Mouse (Mus musculus) thymus, adult 2 months (tissue): ENCODE measurements around the gene Edar.

ENCODE experiments used
- CTCF ChIP-seq: fragments of 200-500 bp; IDR thresholded peaks from 2 replicates; pipeline ENCODE4 v1.5.1; 2012; ENCODE audit warnings: mild to moderate bottlenecking, control low read depth, low read length, moderate library complexity, borderline replicate concordance; ENCODE audit not compliant: control insufficient read depth, poor library complexity, insufficient read depth; ENCODE audit errors: extremely low read depth
- POLR2A ChIP-seq: fragments of 200-500 bp; IDR thresholded peaks from 2 replicates; pipeline ENCODE4 v1.6.1; 2012; ENCODE audit warnings: mild to moderate bottlenecking, low read length, control low read depth, moderate library complexity; ENCODE audit not compliant: control insufficient read depth, poor library complexity, insufficient read depth; ENCODE audit errors: extremely low read depth

DNA sequence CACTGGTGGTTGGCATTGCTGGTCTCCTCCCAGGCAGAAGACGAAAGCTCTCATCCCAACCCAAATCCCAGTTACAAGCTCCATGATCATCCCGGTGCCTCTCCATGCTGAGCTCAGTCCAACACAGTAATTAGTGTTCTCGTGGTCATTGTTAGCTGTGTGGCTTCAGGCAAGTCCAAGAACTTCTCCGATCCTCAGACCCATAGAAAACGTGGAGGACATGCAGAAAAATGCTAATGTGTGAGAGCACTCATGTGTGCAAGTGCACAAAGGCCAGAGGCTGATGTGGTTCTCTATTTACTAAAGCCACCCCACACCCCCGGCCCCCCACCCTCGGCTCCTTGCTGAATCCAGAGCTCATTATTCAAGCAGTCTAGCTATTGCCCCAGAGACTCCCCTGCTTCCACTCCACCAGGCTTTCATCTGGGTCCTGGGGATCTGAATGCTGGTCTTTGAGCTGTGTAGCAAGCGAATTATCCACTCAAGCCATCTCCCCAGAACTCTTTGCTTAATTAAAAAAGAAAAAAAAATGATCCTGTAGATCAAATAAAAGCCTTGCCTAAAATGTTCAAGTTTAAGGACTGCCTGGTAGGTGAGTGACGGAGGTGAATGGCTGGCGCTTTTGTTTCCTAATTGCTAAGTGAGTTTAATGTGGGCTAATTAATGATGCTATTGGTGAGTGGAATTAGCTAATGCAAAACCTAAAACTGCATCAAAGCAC lies 2.7 kb downstream of the Edar start:
- no peak for TF ChIP-seq CTCF
- no peak for TF ChIP-seq POLR2A
